Mouse (Mus musculus): ENCODE results near the gene As3mt.

- TF ChIP-seq CTCF (IDR thresholded peaks at IDR 0.05; ENCODE audit: low read depth, low read length) (no peak), EP300 (IDR thresholded peaks at IDR 0.05; ENCODE audit: insufficient read depth, low read depth, low read length) (no peak)
Observed at GRCm38 (mm10) chr19:46667300-46667699, 40.0 kb upstream of the As3mt start.
